Mouse (Mus musculus): ENCODE measurements around the gene Zfp277.

- TF ChIP-seq CTCF (IDR thresholded peaks at IDR 0.05; ENCODE audit: extremely low read depth, insufficient read depth, low read length): no peak
- no peak for TF ChIP-seq POLR2A (IDR thresholded peaks at IDR 0.05; ENCODE audit: extremely low read depth, insufficient read depth, low read length)
Observed at GRCm38 (mm10) chr12:40280596-40281325, 164.9 kb downstream of the Zfp277 start.
